Mouse (Mus musculus) kidney, embryonic 15.5 days (tissue): ENCODE measurements around the gene Eps8. TPM values are rescaled to one million over a fixed set of nuclear protein-coding genes. Genes with fewer than 3 reads are reported as not detected.

Source experiments
- ATAC-seq: fragments of 200-750 bp; cut with Nextera tagmentation; replicated peaks from 2 replicates; pipeline ENCODE4 v1.8.0; 2017; ENCODE audit warnings: moderate TSS enrichment; ENCODE audit not compliant: low FRiP score
- H3K27ac ChIP-seq: fragments of 300-500 bp; sonication (generic); 2 replicates; pipeline ENCODE4 v1.5.1; 2015; ENCODE audit warnings: mild to moderate bottlenecking, inconsistent platforms
- H3K27me3 ChIP-seq: fragments of 300-500 bp; sonication (generic); 2 replicates; pipeline ENCODE4 v1.6.1; 2015; ENCODE audit warnings: inconsistent platforms
- H3K36me3 ChIP-seq: fragments of 300-500 bp; sonication (generic); 2 replicates; pipeline ENCODE4 v1.6.1; 2015; ENCODE audit warnings: inconsistent platforms
- H3K4me1 ChIP-seq: fragments of 300-500 bp; sonication (generic); 2 replicates; pipeline ENCODE4 v1.6.1; 2015; ENCODE audit warnings: inconsistent platforms
- H3K4me2 ChIP-seq: fragments of 300-500 bp; sonication (generic); 2 replicates; pipeline ENCODE4 v1.6.1; 2015; ENCODE audit warnings: moderate library complexity, mild to moderate bottlenecking, inconsistent platforms
- H3K4me3 ChIP-seq: fragments of 300-500 bp; sonication (generic); replicated peaks from 2 replicates; pipeline ENCODE4 v1.5.1; 2015; ENCODE audit warnings: mild to moderate bottlenecking, inconsistent platforms
- H3K9ac ChIP-seq: fragments of 300-500 bp; sonication (generic); 2 replicates; pipeline ENCODE4 v1.6.1; 2015; ENCODE audit warnings: mild to moderate bottlenecking, inconsistent platforms
- H3K9me3 ChIP-seq: fragments of 300-500 bp; sonication (generic); replicated peaks from 2 replicates; pipeline ENCODE4 v1.6.1; 2016; ENCODE audit warnings: inconsistent platforms
- WGBS: fragments of 180-500 bp; shearing (Covaris S2); methylation state at CpG from one replicate; pipeline ENCODE4 v1.1.7; 2015; ENCODE audit warnings: mixed read lengths; 5-methylcytosine and 5-hydroxymethylcytosine counted together
- polyA plus RNA-seq: library from polyadenylated mRNA; unstranded; fragments of >200 nt; fragmentation: Nextera tagmentation; extraction: Ambion mirVana; gene quantifications from 2 replicates; pipeline ENCODE4 v1.2.1, GENCODE M21; 2015

Eps8 gene
- polyA plus RNA-seq, 1 experiment from 2014 or later = 31.1 TPM

- no peaks in the 10 kb centered on the region for H3K4me1 ChIP-seq
- no peak; the same call in 1 of the 2 replicates for ATAC-seq
- H3K27me3 ChIP-seq = no peaks in the 10 kb centered on the region
- no peak overlapping the region for H3K27ac ChIP-seq
- 0 out of 2 replicates have a peak, but pooled peaks cover 6% of the 10 kb centered on the region for H3K36me3 ChIP-seq
- no peak overlapping the region for H3K4me3 ChIP-seq
- no peak overlapping the region for H3K9ac ChIP-seq
- H3K4me2 ChIP-seq = no peak overlapping the region
- H3K9me3 ChIP-seq = no peaks in the 10 kb centered on the region
- WGBS = 75% methylated on average over 8 of the region's 8 CpGs
These were observed 151.2 kb downstream of the Eps8 start for GRCm38 (mm10) chr6:137503462-137503861.

DNA sequence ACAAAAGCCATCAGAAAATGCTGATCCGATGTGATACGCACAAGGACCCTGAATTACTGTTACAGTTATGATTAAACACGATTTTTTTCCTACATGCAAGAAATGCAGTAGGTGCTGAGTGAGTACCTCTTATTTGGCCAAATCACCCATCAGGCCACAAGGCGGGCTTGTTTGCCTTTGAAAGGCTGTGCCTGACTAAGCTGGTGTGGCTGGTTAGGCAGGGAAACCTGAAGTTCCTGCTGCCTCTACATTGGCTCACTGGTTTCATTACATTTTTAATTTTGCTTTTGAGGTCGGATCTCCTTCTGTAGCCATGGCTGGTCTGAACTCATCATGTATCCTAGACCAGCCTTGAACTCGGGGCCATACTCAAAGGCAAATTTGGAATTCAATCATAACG is 151.7 kb downstream of the Eps8 start:
- no peak overlapping the region for H3K4me2 ChIP-seq
- H3K4me3 ChIP-seq = no peak overlapping the region
- WGBS = 89% methylated on average over 7 of the region's 7 CpGs
- H3K9ac ChIP-seq = no peak overlapping the region
- no peak overlapping the region for H3K27ac ChIP-seq
- no peak for ATAC-seq
- H3K4me1 ChIP-seq = no peaks in the 10 kb centered on the region
- 0 out of 2 replicates have a peak, but pooled peaks cover 3% of the 10 kb centered on the region for H3K36me3 ChIP-seq
- H3K27me3 ChIP-seq = no peaks in the 10 kb centered on the region
- H3K9me3 ChIP-seq = no peaks in the 10 kb centered on the region

- no peak for ATAC-seq
- H3K4me1 ChIP-seq = no peaks in the 10 kb centered on the region
- H3K27ac ChIP-seq = no peak overlapping the region
- 70% methylated on average over 6 of the region's 6 CpGs for WGBS
- H3K4me2 ChIP-seq = no peak overlapping the region
- H3K9me3 ChIP-seq = no peaks in the 10 kb centered on the region
- no peak overlapping the region for H3K4me3 ChIP-seq
- H3K27me3 ChIP-seq = no peaks in the 10 kb centered on the region
- no peak overlapping the region for H3K9ac ChIP-seq
- 0 out of 2 replicates have a peak, but pooled peaks cover 3% of the 10 kb centered on the region for H3K36me3 ChIP-seq
These were observed 155.9 kb downstream of the Eps8 start for GRCm38 (mm10) chr6:137498781-137499180.

DNA sequence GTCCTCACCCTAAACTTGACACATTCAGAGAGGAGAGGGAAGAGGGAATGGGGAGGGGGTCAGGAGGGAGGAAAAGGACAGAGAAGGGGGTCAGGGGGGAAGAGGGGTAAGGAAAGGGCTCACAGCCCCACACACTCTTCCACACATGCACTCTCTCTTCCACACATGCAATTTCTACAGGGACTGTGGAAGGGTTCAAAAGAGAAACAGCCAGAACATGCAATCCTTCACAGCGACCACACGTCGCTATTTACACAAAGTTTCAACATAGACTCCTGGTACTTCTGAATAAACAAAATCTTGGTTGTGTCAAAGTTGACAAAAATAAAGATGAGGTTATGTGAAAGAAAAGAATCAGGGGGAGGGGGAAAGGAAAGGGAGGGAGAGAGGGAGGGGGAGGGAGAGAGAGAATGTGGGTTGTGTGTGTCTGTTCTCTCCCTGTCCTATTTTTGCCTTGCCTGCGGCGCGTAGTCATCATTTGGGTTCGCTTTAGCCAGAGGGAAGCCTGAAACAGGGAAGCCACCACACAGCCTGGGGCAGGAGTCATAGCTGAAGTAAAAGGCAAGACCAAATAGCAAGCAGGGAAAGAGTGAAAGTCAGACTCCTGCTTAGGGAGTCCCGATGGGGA is 157.4 kb downstream of the Eps8 start:
- Histone ChIP-seq H3K4me2 (no peak overlapping the region), H3K9me3 (no peaks in the 10 kb centered on the region), H3K27me3 (no peaks in the 10 kb centered on the region), H3K36me3 (0 out of 2 replicates have a peak, but pooled peaks cover 3% of the 10 kb centered on the region), H3K4me3 (no peak overlapping the region), H3K9ac (no peak overlapping the region), H3K27ac (no peak overlapping the region), H3K4me1 (no peaks in the 10 kb centered on the region)
- no peak for ATAC-seq
- WGBS = 91% methylated on average over 8 of the region's 8 CpGs

GRCm38 (mm10) chr6:137496562-137496961 is 158.1 kb downstream of the Eps8 start:
- Histone ChIP-seq H3K4me3 (no peak overlapping the region), H3K4me2 (no peak overlapping the region), H3K27me3 (no peaks in the 10 kb centered on the region), H3K36me3 (0 out of 2 replicates have a peak, but pooled peaks cover 3% of the 10 kb centered on the region), H3K27ac (no peak overlapping the region), H3K9ac (no peak overlapping the region), H3K9me3 (no peaks in the 10 kb centered on the region), H3K4me1 (no peaks in the 10 kb centered on the region)
- 0 out of 2 replicates have a peak, but pooled peaks have one; percentile 18 for ATAC-seq
- WGBS = 93% methylated on average over 2 of the region's 2 CpGs

GRCm38 (mm10) chr6:137495233-137495632 is 159.4 kb downstream of the Eps8 start:
- 0 out of 2 replicates have a peak, but pooled peaks cover 3% of the 10 kb centered on the region for H3K36me3 ChIP-seq
- 82% methylated on average over 6 of the region's 6 CpGs for WGBS
- H3K4me1 ChIP-seq = no peaks in the 10 kb centered on the region
- H3K9me3 ChIP-seq = no peaks in the 10 kb centered on the region
- H3K27me3 ChIP-seq = no peaks in the 10 kb centered on the region
- no peak overlapping the region for H3K4me2 ChIP-seq
- no peak overlapping the region for H3K27ac ChIP-seq
- ATAC-seq = no peak
- H3K9ac ChIP-seq = no peak overlapping the region
- H3K4me3 ChIP-seq = no peak overlapping the region

GRCm38 (mm10) chr6:137494801-137495200 is 159.9 kb downstream of the Eps8 start:
- Histone ChIP-seq H3K9ac (no peak overlapping the region), H3K4me3 (no peak overlapping the region), H3K36me3 (0 out of 2 replicates have a peak, but pooled peaks cover 3% of the 10 kb centered on the region), H3K27me3 (no peaks in the 10 kb centered on the region), H3K9me3 (no peaks in the 10 kb centered on the region), H3K4me2 (no peak overlapping the region), H3K4me1 (no peaks in the 10 kb centered on the region), H3K27ac (no peak overlapping the region)
- WGBS = 64% methylated on average over 1 of the region's 1 CpGs
- no peak for ATAC-seq

GRCm38 (mm10) chr6:137494136-137494475 is 160.6 kb downstream of the Eps8 start:
- Histone ChIP-seq H3K27me3 (no peaks in the 10 kb centered on the region), H3K9me3 (no peaks in the 10 kb centered on the region), H3K4me1 (no peaks in the 10 kb centered on the region), H3K9ac (no peak overlapping the region), H3K36me3 (no peaks in the 10 kb centered on the region), H3K4me3 (no peak overlapping the region), H3K4me2 (no peak overlapping the region), H3K27ac (no peak overlapping the region)
- ATAC-seq = no peak

- no peaks in the 10 kb centered on the region for H3K4me1 ChIP-seq
- 87% methylated on average over 17 of the region's 17 CpGs for WGBS
- H3K4me2 ChIP-seq = no peak overlapping the region
- no peaks in the 10 kb centered on the region for H3K36me3 ChIP-seq
- H3K9me3 ChIP-seq = no peaks in the 10 kb centered on the region
- H3K27me3 ChIP-seq = no peaks in the 10 kb centered on the region
- H3K27ac ChIP-seq = no peak overlapping the region
- ATAC-seq = no peak
- no peak overlapping the region for H3K9ac ChIP-seq
- H3K4me3 ChIP-seq = no peak overlapping the region
These were observed 161.2 kb downstream of the Eps8 start for GRCm38 (mm10) chr6:137493211-137494135.

DNA sequence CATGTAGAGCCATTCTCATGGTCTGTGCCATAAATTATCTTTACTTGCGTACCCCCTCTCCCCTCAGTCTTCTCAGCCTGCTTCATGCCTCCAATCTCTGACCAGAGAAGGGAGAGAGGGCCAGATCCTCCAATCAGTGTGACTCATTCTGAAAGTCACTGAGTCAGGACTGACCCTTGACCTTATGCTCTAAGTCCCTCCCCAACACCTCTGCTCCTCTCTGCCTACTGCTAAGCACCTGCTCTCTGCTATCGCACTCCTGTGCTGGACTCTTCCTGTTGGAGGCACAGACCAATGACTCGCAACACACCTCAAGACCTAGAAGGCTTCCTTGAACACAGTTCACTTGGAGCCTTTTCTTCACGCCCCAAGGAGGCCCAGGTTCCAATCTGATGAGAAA is 162.1 kb downstream of the Eps8 start:
- H3K36me3 ChIP-seq = no peaks in the 10 kb centered on the region
- no peak overlapping the region for H3K4me2 ChIP-seq
- H3K4me1 ChIP-seq = no peaks in the 10 kb centered on the region
- H3K4me3 ChIP-seq = no peak overlapping the region
- H3K9ac ChIP-seq = no peak overlapping the region
- no peak overlapping the region for H3K27ac ChIP-seq
- H3K27me3 ChIP-seq = no peaks in the 10 kb centered on the region
- 88% methylated on average over 4 of the region's 4 CpGs for WGBS
- H3K9me3 ChIP-seq = no peaks in the 10 kb centered on the region
- no peak for ATAC-seq

- H3K9me3 ChIP-seq = no peaks in the 10 kb centered on the region
- H3K4me3 ChIP-seq = no peak overlapping the region
- no peaks in the 10 kb centered on the region for H3K4me1 ChIP-seq
- WGBS = 36% methylated on average over 2 of the region's 2 CpGs
- no peak overlapping the region for H3K4me2 ChIP-seq
- H3K36me3 ChIP-seq = no peaks in the 10 kb centered on the region
- ATAC-seq = no peak
- no peak overlapping the region for H3K27ac ChIP-seq
- no peaks in the 10 kb centered on the region for H3K27me3 ChIP-seq
- no peak overlapping the region for H3K9ac ChIP-seq
These were observed 163.0 kb downstream of the Eps8 start for GRCm38 (mm10) chr6:137491659-137492058.

GRCm38 (mm10) chr6:137490115-137490514 is 164.6 kb downstream of the Eps8 start:
- Histone ChIP-seq H3K4me3 (no peak overlapping the region), H3K27ac (no peak overlapping the region), H3K9ac (no peak overlapping the region), H3K4me1 (no peaks in the 10 kb centered on the region), H3K9me3 (no peaks in the 10 kb centered on the region), H3K27me3 (no peaks in the 10 kb centered on the region), H3K36me3 (no peaks in the 10 kb centered on the region), H3K4me2 (no peak overlapping the region)
- WGBS = 92% methylated on average over 14 of the region's 14 CpGs
- ATAC-seq = no peak
